Mouse (Mus musculus) liver, embryonic 13.5 days (tissue): Measurements from ENCODE around the gene Erf. TPM values are rescaled to one million over a fixed set of nuclear protein-coding genes. Genes with fewer than 3 reads are reported as not detected.

Source experiments
- ATAC-seq: fragments of 200-750 bp; cut with Nextera tagmentation; 2 replicates; pipeline ENCODE4 v1.8.0; 2017; ENCODE audit warnings: low read depth, mild to moderate bottlenecking, moderate number of reproducible peaks, moderate library complexity
- DNase-seq: peaks from one replicate; pipeline ENCODE4 v3.0.0; 2022
- H3K27ac ChIP-seq: fragments of 300-500 bp; sonication (generic); 2 replicates; pipeline ENCODE4 v1.5.1; 2015; ENCODE audit warnings: moderate library complexity, mild to moderate bottlenecking, inconsistent platforms
- H3K27me3 ChIP-seq: fragments of 300-500 bp; sonication (generic); 2 replicates; pipeline ENCODE4 v1.6.1; 2015; ENCODE audit warnings: mild to moderate bottlenecking, inconsistent platforms
- H3K36me3 ChIP-seq: fragments of 300-500 bp; sonication (generic); 2 replicates; pipeline ENCODE4 v1.6.1; 2015; ENCODE audit warnings: mild to moderate bottlenecking, inconsistent platforms
- H3K4me1 ChIP-seq: fragments of 300-500 bp; sonication (generic); replicated peaks from 2 replicates; pipeline ENCODE4 v1.6.1; 2015; ENCODE audit warnings: inconsistent platforms
- H3K4me2 ChIP-seq: fragments of 300-500 bp; sonication (generic); 2 replicates; pipeline ENCODE4 v1.6.1; 2015; ENCODE audit warnings: inconsistent platforms, mild to moderate bottlenecking, moderate library complexity
- H3K4me3 ChIP-seq: fragments of 300-500 bp; sonication (generic); replicated peaks from 2 replicates; pipeline ENCODE4 v1.5.1; 2015; ENCODE audit warnings: mild to moderate bottlenecking, inconsistent platforms
- H3K9ac ChIP-seq: fragments of 300-500 bp; sonication (generic); 2 replicates; pipeline ENCODE4 v1.6.1; 2015; ENCODE audit warnings: mild to moderate bottlenecking, inconsistent platforms
- H3K9me3 ChIP-seq: fragments of 300-500 bp; sonication (generic); replicated peaks from 2 replicates; pipeline ENCODE4 v1.6.1; 2016; ENCODE audit warnings: inconsistent platforms
- WGBS: fragments of 180-500 bp; shearing (Covaris S2); methylation state at CpG from one replicate; pipeline ENCODE4 v1.1.7; 2015; ENCODE audit not compliant: insufficient replicate concordance; 5-methylcytosine and 5-hydroxymethylcytosine counted together
- polyA plus RNA-seq: library from polyadenylated mRNA; unstranded; fragments of >200 nt; fragmentation: Nextera tagmentation; extraction: Ambion mirVana; gene quantifications from 2 replicates; pipeline ENCODE4 v1.2.1, GENCODE M21; 2015

Erf gene
- polyA plus RNA-seq = 4.3 TPM in 2 replicates

DNA sequence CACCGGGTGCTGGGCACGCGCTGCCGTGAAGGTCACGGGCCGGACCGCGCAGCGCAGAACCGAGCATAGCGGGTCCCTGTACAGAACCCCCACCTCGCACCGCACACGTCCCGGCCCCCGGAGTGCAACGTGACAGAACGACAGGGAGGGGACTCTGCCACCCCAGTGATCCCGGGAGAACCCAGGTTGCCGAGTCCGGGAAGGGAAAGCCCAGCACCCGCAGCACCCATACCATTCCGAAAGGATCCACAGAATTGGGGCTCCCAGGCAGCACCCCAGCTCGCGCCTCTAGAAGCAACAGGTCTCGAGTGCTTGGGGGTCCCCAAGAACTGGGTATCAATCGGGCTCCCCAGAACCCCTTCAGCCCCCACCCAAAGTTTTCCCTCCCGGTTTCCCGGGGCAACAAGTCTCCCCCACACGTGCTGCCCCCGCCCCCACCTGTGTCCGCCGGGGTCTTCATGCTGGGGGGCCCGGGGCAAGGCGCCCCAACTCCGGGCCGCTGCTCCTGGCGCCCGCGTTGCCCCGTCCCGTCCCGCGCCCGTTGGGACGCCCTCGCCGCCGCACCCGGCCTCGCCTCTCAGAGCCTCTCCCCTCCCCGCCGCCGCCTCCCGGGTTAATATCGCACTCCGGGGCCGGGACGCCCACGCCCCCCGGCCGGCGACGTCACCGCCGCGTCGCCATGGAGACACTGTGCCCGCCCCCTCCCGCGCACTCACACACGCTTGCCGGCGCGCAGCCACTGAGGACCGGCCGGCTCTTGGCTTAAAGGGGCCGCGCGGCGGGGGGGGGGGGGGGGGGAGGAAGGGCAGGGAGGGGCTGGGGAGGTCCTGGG is at the start of gene Erf:
Erf (minus strand) TSS at position 621 of the 832 bp plus-strand sequence.
- H3K27me3 ChIP-seq = peaks cover 6% of the 10 kb centered on the region
- ATAC-seq = peak; percentile 81
- under 1% methylated on average over 72 of the region's 81 CpGs for WGBS
- H3K36me3 ChIP-seq = peaks cover 8% of the 10 kb centered on the region
- peak within 1 kb of the TSS; percentile 90 for H3K9ac ChIP-seq
- peak within 1 kb of the TSS; percentile 89 for H3K27ac ChIP-seq
- peak; percentile 89 for DNase-seq
- peaks cover 61% of the 10 kb centered on the region for H3K4me1 ChIP-seq
- no peaks in the 10 kb centered on the region for H3K9me3 ChIP-seq
- H3K4me3 ChIP-seq = peak within 1 kb of the TSS; percentile 84
- H3K4me2 ChIP-seq = peak within 1 kb of the TSS; percentile 99

DNA sequence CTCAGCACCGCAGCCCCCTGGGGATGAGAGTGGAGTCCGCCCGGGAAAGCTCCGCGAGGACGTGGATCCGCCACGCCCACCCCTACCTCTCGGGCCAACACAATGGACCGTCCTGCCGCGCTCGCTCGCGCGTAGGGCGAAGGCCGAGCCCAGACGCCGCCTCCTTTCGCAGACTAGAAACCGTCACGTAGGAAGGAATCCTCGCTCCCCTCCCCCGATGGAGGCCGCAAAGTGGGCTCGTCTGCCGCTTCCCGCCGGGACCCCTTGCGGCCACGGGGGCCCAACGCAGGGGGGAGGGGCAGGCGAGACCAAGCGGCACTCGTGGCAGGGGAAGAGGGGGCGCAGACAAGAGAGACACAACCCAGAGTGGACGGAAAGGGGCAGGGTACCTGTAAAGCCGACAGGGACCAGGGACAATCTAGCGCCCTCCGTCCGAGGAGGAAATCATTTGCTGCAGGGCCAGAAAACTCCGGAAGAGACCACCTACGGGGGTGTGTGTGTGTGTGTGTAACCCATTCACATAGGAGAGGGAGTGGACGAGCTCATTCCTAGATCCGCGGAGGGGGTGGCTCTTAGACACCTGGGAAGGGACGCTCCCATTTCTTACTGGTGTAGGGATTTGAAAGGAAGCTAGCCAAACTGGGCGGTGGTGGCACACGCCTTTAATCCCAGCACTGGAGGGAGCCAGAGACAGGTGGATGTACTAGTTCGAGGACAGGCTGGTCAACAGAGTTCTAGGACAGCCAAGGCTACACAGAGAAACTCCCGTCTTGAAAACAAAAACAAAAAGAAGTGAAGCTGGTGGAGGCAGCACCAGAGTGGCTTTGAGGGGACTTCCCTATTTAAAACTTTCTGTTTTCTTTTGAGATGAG is 47.1 kb upstream of the Erf start, which contains the start of gene Pafah1b3:
Pafah1b3 (minus strand) TSS at position 533 of the 872 bp plus-strand sequence.
- peak within 1 kb of the TSS; percentile 67 for H3K27ac ChIP-seq
- H3K27me3 ChIP-seq = peaks cover 5% of the 10 kb centered on the region
- peaks cover 23% of the 10 kb centered on the region for H3K36me3 ChIP-seq
- H3K4me1 ChIP-seq = peaks cover 24% of the 10 kb centered on the region
- peak within 1 kb of the TSS; percentile 73 for H3K4me3 ChIP-seq
- no peaks in the 10 kb centered on the region for H3K9me3 ChIP-seq
- 1% methylated on average over 52 of the region's 52 CpGs for WGBS
- peak within 1 kb of the TSS; percentile 77 for H3K9ac ChIP-seq
- peak within 1 kb of the TSS; percentile 98 for H3K4me2 ChIP-seq
- ATAC-seq (peak; percentile 81), DNase-seq (peak; percentile 73)

- WGBS = 1% methylated on average over 21 of the region's 21 CpGs
These were observed 46.4 kb upstream of the Erf start for GRCm38 (mm10) chr7:25296945-25297453.

GRCm38 (mm10) chr7:25294960-25295722 is 44.6 kb upstream of the Erf start:
- Histone ChIP-seq H3K27ac (no peak overlapping the region), H3K9me3 (no peaks in the 10 kb centered on the region), H3K27me3 (no peaks in the 10 kb centered on the region), H3K36me3 (peaks cover 49% of the 10 kb centered on the region), H3K4me1 (peaks cover 29% of the 10 kb centered on the region), H3K4me2 (no peak overlapping the region), H3K9ac (no peak overlapping the region), H3K4me3 (no peak overlapping the region)
- WGBS = 78% methylated on average over 12 of the region's 12 CpGs
- ATAC-seq (no peak), DNase-seq (no peak)

More at GRCm38 (mm10) chr7:25296945-25297453, 46.4 kb upstream of the Erf start:
- Histone ChIP-seq H3K27me3 (no peaks in the 10 kb centered on the region), H3K36me3 (peaks cover 30% of the 10 kb centered on the region), H3K4me2 (peak overlapping the region; percentile 98), H3K4me1 (peaks cover 24% of the 10 kb centered on the region), H3K9ac (peak overlapping the region; percentile 77), H3K9me3 (no peaks in the 10 kb centered on the region), H3K27ac (peak overlapping the region; percentile 67; the same call in 1 of the 2 replicates), H3K4me3 (peak overlapping the region; percentile 73)
- no peak for DNase-seq
- peak; percentile 29; the same call in 1 of the 2 replicates for ATAC-seq

DNA sequence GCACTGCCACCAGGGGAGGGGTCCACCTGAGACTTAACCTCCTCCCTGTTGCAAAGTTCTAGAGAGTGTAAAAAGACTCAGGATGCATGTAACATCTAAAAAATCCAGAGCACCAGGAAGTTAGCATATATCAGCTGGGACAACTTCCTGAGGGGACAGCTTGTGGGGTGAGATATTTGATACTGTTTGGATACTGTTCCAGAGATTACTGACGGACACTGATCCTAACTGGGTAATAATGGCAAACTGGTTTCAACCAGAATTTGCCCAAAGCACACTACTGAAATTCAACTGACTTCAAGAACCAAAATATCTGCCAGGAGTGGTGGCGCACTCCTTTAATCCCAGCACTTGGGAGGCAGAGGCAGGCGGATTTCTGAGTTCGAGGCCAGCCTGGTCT is 43.9 kb upstream of the Erf start:
- ATAC-seq (no peak), DNase-seq (no peak)
- Histone ChIP-seq H3K27ac (no peak overlapping the region), H3K36me3 (peaks cover 55% of the 10 kb centered on the region), H3K4me1 (peaks cover 29% of the 10 kb centered on the region), H3K9ac (no peak overlapping the region), H3K27me3 (no peaks in the 10 kb centered on the region), H3K4me3 (no peak overlapping the region), H3K4me2 (no peak overlapping the region), H3K9me3 (no peaks in the 10 kb centered on the region)
- WGBS = 80% methylated on average over 4 of the region's 4 CpGs

DNA sequence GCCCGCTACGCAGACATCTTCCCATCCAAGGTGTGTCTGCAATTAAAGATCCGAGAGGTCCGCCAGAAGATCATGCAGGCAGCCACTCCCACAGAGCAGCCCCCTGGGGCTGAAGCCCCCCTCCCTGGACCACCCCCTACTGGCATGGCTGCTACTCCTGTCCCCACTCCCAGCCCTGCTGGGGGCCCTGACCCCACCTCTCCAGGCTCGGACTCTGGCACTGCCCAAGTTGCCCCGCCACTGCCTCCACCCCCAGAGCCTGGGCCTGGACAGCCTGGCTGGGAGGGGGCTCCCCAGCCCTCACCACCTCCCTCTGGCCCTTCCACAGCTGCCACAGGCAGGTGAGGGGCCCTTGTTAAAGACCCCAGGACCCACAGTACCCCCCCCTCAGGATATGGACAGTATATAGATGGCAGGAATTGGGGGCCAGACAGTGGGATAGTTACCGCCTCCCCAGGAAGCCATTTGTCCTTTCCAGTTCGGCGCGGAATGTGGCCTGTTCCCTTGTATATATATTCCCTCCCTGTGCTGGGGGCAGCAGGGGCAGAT is 42.7 kb upstream of the Erf start:
- Histone ChIP-seq H3K9me3 (no peaks in the 10 kb centered on the region), H3K4me2 (no peak overlapping the region), H3K36me3 (peaks cover 68% of the 10 kb centered on the region), H3K27ac (no peak overlapping the region), H3K4me1 (peaks cover 29% of the 10 kb centered on the region), H3K9ac (0 out of 2 replicates have a peak overlapping the region, but pooled peaks have one; percentile 10), H3K27me3 (no peaks in the 10 kb centered on the region), H3K4me3 (no peak overlapping the region)
- DNase-seq = no peak
- WGBS = 85% methylated on average over 10 of the region's 10 CpGs
- no peak for ATAC-seq

GRCm38 (mm10) chr7:25292107-25292506 is 41.5 kb upstream of the Erf start:
- H3K9ac ChIP-seq = no peak overlapping the region
- no peak overlapping the region for H3K4me3 ChIP-seq
- H3K4me1 ChIP-seq = peaks cover 17% of the 10 kb centered on the region
- no peaks in the 10 kb centered on the region for H3K27me3 ChIP-seq
- ATAC-seq (no peak), DNase-seq (no peak)
- H3K36me3 ChIP-seq = peaks cover 79% of the 10 kb centered on the region
- H3K9me3 ChIP-seq = no peaks in the 10 kb centered on the region
- WGBS = 66% methylated on average over 7 of the region's 7 CpGs
- H3K27ac ChIP-seq = no peak overlapping the region
- H3K4me2 ChIP-seq = no peak overlapping the region

GRCm38 (mm10) chr7:25290911-25291310 is 40.4 kb upstream of the Erf start:
- Histone ChIP-seq H3K9me3 (no peaks in the 10 kb centered on the region), H3K4me3 (no peak overlapping the region), H3K4me1 (peaks cover 5% of the 10 kb centered on the region; the same call in 1 of the 2 replicates), H3K27me3 (no peaks in the 10 kb centered on the region), H3K9ac (no peak overlapping the region), H3K36me3 (peaks cover 91% of the 10 kb centered on the region), H3K27ac (no peak overlapping the region), H3K4me2 (no peak overlapping the region)
- no peak for ATAC-seq
- DNase-seq = no peak
- 75% methylated on average over 2 of the region's 2 CpGs for WGBS

DNA sequence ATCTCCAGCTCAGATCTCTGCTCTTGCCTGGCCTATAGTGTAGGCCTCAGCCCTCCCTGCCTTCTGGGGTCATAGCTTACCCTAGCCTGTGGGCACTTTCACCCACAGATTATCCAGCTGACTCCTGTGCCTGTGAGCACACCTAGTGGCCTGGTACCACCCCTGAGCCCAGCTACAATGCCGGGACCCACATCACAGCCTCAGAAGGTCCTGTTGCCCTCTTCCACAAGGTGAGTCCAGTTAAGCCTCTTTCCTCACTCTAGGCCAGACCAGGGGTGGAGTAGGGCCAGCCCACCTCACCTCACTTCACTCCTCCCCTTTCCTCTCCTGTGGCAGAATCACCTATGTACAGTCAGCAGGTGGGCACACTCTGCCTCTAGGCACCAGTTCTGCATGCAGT is 39.9 kb upstream of the Erf start:
- H3K27ac ChIP-seq = no peak overlapping the region
- H3K9ac ChIP-seq = no peak overlapping the region
- no peak overlapping the region for H3K4me2 ChIP-seq
- H3K27me3 ChIP-seq = no peaks in the 10 kb centered on the region
- no peaks in the 10 kb centered on the region for H3K9me3 ChIP-seq
- H3K36me3 ChIP-seq = peaks cover 96% of the 10 kb centered on the region
- H3K4me3 ChIP-seq = no peak overlapping the region
- 80% methylated on average over 1 of the region's 1 CpGs for WGBS
- no peak for DNase-seq
- peaks cover 5% of the 10 kb centered on the region; the same call in 1 of the 2 replicates for H3K4me1 ChIP-seq
- no peak for ATAC-seq

GRCm38 (mm10) chr7:25289925-25290324 is 39.4 kb upstream of the Erf start:
- H3K27ac ChIP-seq = no peak overlapping the region
- no peak overlapping the region for H3K9ac ChIP-seq
- no peak overlapping the region for H3K4me2 ChIP-seq
- no peaks in the 10 kb centered on the region for H3K27me3 ChIP-seq
- peaks cover 9% of the 10 kb centered on the region for H3K4me1 ChIP-seq
- no peak overlapping the region for H3K4me3 ChIP-seq
- no peak for ATAC-seq
- 96% methylated on average over 3 of the region's 3 CpGs for WGBS
- no peaks in the 10 kb centered on the region for H3K9me3 ChIP-seq
- DNase-seq = no peak
- peaks cover 99% of the 10 kb centered on the region for H3K36me3 ChIP-seq
